Mouse (Mus musculus) layer of hippocampus, postnatal 10 days (tissue): ENCODE data around the gene Olfr429. TPM values are rescaled to one million over a fixed set of nuclear protein-coding genes. Genes with fewer than 3 reads are reported as not detected.

Experiments used
- total RNA-seq, 2 experiments: library from RNA; stranded (reverse); gene quantifications; 2 replicates each; pipeline ENCODE4 v1.2.3; 2021

The Olfr429 gene
- total RNA-seq, 2 experiments from 2014 or later = not detected

Other genes with a start within 250 kb of the Olfr429 start
- not detected for gene Ifi211, start 171.3 kb upstream of the Olfr429 start, total RNA-seq
- 10 to 100 TPM; 20.4 to 21.3 TPM for gene Mndal, start 141.8 kb upstream of the Olfr429 start, total RNA-seq
- 1 to 10 TPM; 7.1 to 9.3 TPM for gene Ifi203, start 141.7 kb upstream of the Olfr429 start, total RNA-seq
- not detected for gene Ifi202b, start 101.6 kb upstream of the Olfr429 start, total RNA-seq
- under 1 TPM in 1 of 2 experiments, not detected in 1; 0.27 TPM for gene Ifi205, start 52.5 kb upstream of the Olfr429 start, total RNA-seq
- gene Olfr433, start 43.6 kb upstream of the Olfr429 start, total RNA-seq = not detected
- not detected for gene Olfr432, start 35.1 kb upstream of the Olfr429 start, total RNA-seq
- gene Olfr430, start 17.7 kb upstream of the Olfr429 start, total RNA-seq = not detected
- gene Olfr427, start 12.6 kb downstream of the Olfr429 start, total RNA-seq = not detected
- gene Olfr231, start 36.8 kb downstream of the Olfr429 start, total RNA-seq = not detected
- not detected for gene Olfr424, start 47.2 kb downstream of the Olfr429 start, total RNA-seq
- not detected for gene Olfr420, start 71.3 kb downstream of the Olfr429 start, total RNA-seq
- under 1 TPM; 0.25 to 0.29 TPM for gene Spta1, start 88.4 kb downstream of the Olfr429 start, total RNA-seq
- not detected for gene Olfr419, start 167.7 kb downstream of the Olfr429 start, total RNA-seq
- not detected for gene Mptx1, start 246.2 kb downstream of the Olfr429 start, total RNA-seq